Mouse (Mus musculus) mouse trophoblast stem cell (cell line): Measurements from ENCODE around the gene Iqcf6.
"Not testable (repeated sequence)": the region's sequence is repeated elsewhere in the genome, so short reads cannot be mapped to it uniquely, and the experiment has no call there.

Experiments used
- in situ Hi-C, 2 experiments: fragments of 300-500 bp; cut with MseI, MboI; formaldehyde crosslinking; loops; 2 replicates in 1 of 2; 3 replicates in 1 of 2; pipeline ENCODE4 v1.15.1; 2025

Iqcf6 gene

GRCm38 (mm10) chr9:106626282-106626681 lies at the start of gene Iqcf6:
Iqcf6 (plus strand) TSS chr9:106626582.
- in situ Hi-C loops, result no loop called here

GRCm38 (mm10) chr9:106580016-106580415 lies 46.4 kb upstream of the Iqcf6 start:
- in situ Hi-C loops, result no loop called here

GRCm38 (mm10) chr9:106582552-106582951 lies 43.8 kb upstream of the Iqcf6 start:
- in situ Hi-C loops, result no loop called here

- in situ Hi-C loops, result loop anchor here in 1 of 2 experiments (10.0 kb wide), 1 partner anchor 57 kb away; no protein-coding TSS in a partner anchor
Measured at GRCm38 (mm10) chr9:106592158-106592557, 34.2 kb upstream of the Iqcf6 start.

GRCm38 (mm10) chr9:106595402-106595801 lies 31.0 kb upstream of the Iqcf6 start:
- in situ Hi-C loops, result loop anchor here (5.0 to 10.0 kb wide), 2 partner anchors 61 to 63 kb away; no protein-coding TSS in a partner anchor

- in situ Hi-C loops, result loop anchor here (5.0 to 10.0 kb wide), 2 partner anchors 61 to 64 kb away; no protein-coding TSS in a partner anchor
Measured at GRCm38 (mm10) chr9:106595836-106596235, 30.5 kb upstream of the Iqcf6 start.

GRCm38 (mm10) chr9:106598466-106598865 lies 27.9 kb upstream of the Iqcf6 start:
- in situ Hi-C loops, result loop anchor here (5.0 to 10.0 kb wide), 2 partner anchors 64 to 66 kb away; no protein-coding TSS in a partner anchor

GRCm38 (mm10) chr9:106600546-106600945 lies 25.8 kb upstream of the Iqcf6 start:
- in situ Hi-C loops, result loop anchor here in 1 of 2 experiments (5.0 kb wide), 1 partner anchor 42 kb away; no protein-coding TSS in a partner anchor

GRCm38 (mm10) chr9:106610727-106611126 lies 15.7 kb upstream of the Iqcf6 start:
- in situ Hi-C loops, result loop anchor here in 1 of 2 experiments (5.0 kb wide), 1 partner anchor 48 kb away; the partner anchor contains the start of gene Iqcf3

GRCm38 (mm10) chr9:106613951-106614350 lies 12.4 kb upstream of the Iqcf6 start:
- in situ Hi-C loops, result loop anchor here in 1 of 2 experiments (5.0 kb wide), 1 partner anchor 52 kb away; the partner anchor contains the start of gene Iqcf3

- in situ Hi-C loops, result loop anchor here in 1 of 2 experiments (5.0 kb wide), 1 partner anchor 52 kb away; the partner anchor contains the start of gene Iqcf3
Measured at GRCm38 (mm10) chr9:106614616-106615015, 11.8 kb upstream of the Iqcf6 start.

- in situ Hi-C loops, result no loop called here
Measured at GRCm38 (mm10) chr9:106616306-106616705, 10.1 kb upstream of the Iqcf6 start.

- in situ Hi-C loops, result no loop called here
Measured at GRCm38 (mm10) chr9:106617496-106617895, 8.9 kb upstream of the Iqcf6 start.

GRCm38 (mm10) chr9:106627796-106628195 lies 1.4 kb downstream of the Iqcf6 start:
- in situ Hi-C loops, result not testable (repeated sequence)

- in situ Hi-C loops, result no loop called here
Measured at GRCm38 (mm10) chr9:106632185-106632584, 5.8 kb downstream of the Iqcf6 start.

GRCm38 (mm10) chr9:106638154-106638553 lies 11.8 kb downstream of the Iqcf6 start:
- in situ Hi-C loops, result no loop called here

GRCm38 (mm10) chr9:106641346-106641745 lies 15.0 kb downstream of the Iqcf6 start:
- in situ Hi-C loops, result loop anchor here (5.0 kb wide), 3 partner anchors 34 to 109 kb away; no protein-coding TSS in a partner anchor

- in situ Hi-C loops, result loop anchor here (5.0 kb wide), 3 partner anchors 36 to 111 kb away; no protein-coding TSS in a partner anchor
Measured at GRCm38 (mm10) chr9:106643128-106643527, 16.7 kb downstream of the Iqcf6 start.

GRCm38 (mm10) chr9:106643787-106644186 lies 17.4 kb downstream of the Iqcf6 start:
- in situ Hi-C loops, result loop anchor here (5.0 kb wide), 3 partner anchors 36 to 111 kb away; no protein-coding TSS in a partner anchor

GRCm38 (mm10) chr9:106645684-106646271 lies 19.4 kb downstream of the Iqcf6 start:
- in situ Hi-C loops, result no loop called here

- in situ Hi-C loops, result no loop called here
Measured at GRCm38 (mm10) chr9:106647226-106647625, 20.8 kb downstream of the Iqcf6 start.

GRCm38 (mm10) chr9:106652720-106653119 lies 26.3 kb downstream of the Iqcf6 start:
- in situ Hi-C loops, result no loop called here
